ENCODE assay signal across 23 mouse cellular contexts in the genomic region with DNA sequence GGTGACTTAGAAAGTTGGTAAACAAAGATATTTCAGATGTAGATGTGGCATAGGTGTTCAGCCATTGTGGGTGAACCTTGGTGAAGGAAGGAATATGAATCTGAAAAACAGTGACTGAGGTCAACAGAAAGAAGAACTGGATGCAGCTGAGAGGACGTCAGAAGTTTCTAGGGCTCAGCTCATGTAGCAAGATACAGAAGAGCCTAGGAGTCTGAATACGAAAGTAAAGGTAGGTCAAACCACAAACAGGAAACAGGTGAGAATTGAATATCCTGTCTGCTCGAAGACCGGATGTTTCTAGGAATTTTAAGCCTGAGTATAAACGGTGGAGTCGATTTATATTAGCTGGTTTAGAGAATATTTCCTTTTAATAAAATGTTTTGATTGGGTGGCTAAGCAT.
DNase-seq lines count a peak whose midpoint lies in the region; ATAC-seq and TF ChIP-seq lines count a peak whose summit lies in the region.
"Had no signal": no experiment of that assay in that cellular context is flagged by ENCODE, and none has a peak within 500 bp of the region (broad histone marks: within the 10 kb centered on the region; RNA-seq: fewer than 3 reads in every experiment).

No protein-coding gene starts in this region.

- H3K27ac ChIP-seq in spleen, adult 2 months (ENCODE audit: insufficient read depth, low read length) = no peak overlapping the region
- H3K27ac ChIP-seq: forebrain, embryonic 15.5 days; heart, adult 2 months; left cerebral cortex, adult 2 months; liver, embryonic 13.5 days; lung, embryonic 15.5 days; stomach, postnatal 0 days had no signal

- H3K27me3 ChIP-seq in spleen, adult 2 months (ENCODE audit: control insufficient read depth, insufficient read depth, low read length) = no peaks in the 10 kb centered on the region
- H3K27me3 ChIP-seq: forebrain, embryonic 15.5 days; liver, embryonic 13.5 days; lung, embryonic 15.5 days; megakaryocyte, embryonic 14.5 days had no signal

- 6% methylated on average over 6 of the region's 6 CpGs for WGBS in spleen, adult 2 months

- no peaks in the 10 kb centered on the region for H3K36me3 ChIP-seq in spleen, adult 2 months (ENCODE audit: control insufficient read depth, insufficient read depth, low read length)
- H3K36me3 ChIP-seq: forebrain, embryonic 15.5 days; liver, embryonic 13.5 days; lung, embryonic 15.5 days had no signal

- TF ChIP-seq POLR2A in spleen, adult 2 months (IDR thresholded peaks at IDR 0.05; ENCODE audit: low read depth, low read length) = no peak

- peak overlapping the region; percentile 14 for H3K4me3 ChIP-seq in spleen, adult 2 months (ENCODE audit: extremely low read depth, insufficient read depth, insufficient read length)
- H3K4me3 ChIP-seq: forebrain, embryonic 15.5 days; heart, adult 2 months; left cerebral cortex, adult 2 months; liver, embryonic 13.5 days; lung, embryonic 15.5 days; megakaryocyte, embryonic 14.5 days had no signal

- H3K4me1 ChIP-seq in spleen, adult 2 months (ENCODE audit: control insufficient read depth, insufficient read depth, insufficient read length) = peaks cover 2% of the 10 kb centered on the region; the same call in 1 of the 2 replicates
- H3K4me1 ChIP-seq: forebrain, embryonic 15.5 days; liver, embryonic 13.5 days; lung, embryonic 15.5 days had no signal

- no peak for TF ChIP-seq CTCF in spleen, adult 2 months (IDR thresholded peaks at IDR 0.05; ENCODE audit: extremely low read depth, insufficient read depth, insufficient read length, insufficient replicate concordance)

- peak; percentile 42; the same call in 1 of the 2 replicates for ATAC-seq in common myeloid progenitor, adult 5-6 weeks (replicated peaks; ENCODE audit: low read depth, poor library complexity, severe bottlenecking)
- peak; percentile 90 for ATAC-seq in neutrophil, adult 5-6 weeks (ENCODE audit: extremely low read depth, insufficient number of reproducible peaks, low FRiP score, poor library complexity, severe bottlenecking)
- ATAC-seq: forebrain, embryonic 15.5 days had no signal

- DNase-seq in spleen, adult 2 months (ENCODE audit: low read depth in 1 of 2, low spot score in 2 of 2) = peak in 1 of 2 experiments; percentile 41
- no peak for DNase-seq in spleen, postnatal 14 days (ENCODE audit: low spot score in 2 of 2)
- DNase-seq in CD4-positive helper T cell, adult 2 months (ENCODE audit: low read depth, low spot score) = peak; percentile 79
- DNase-seq in lung, postnatal 4 days = no peak
- no peak for DNase-seq in embryo, embryonic 10.5 days (ENCODE audit: low spot score)
- DNase-seq in layer of hippocampus, adult 9-11 months = no peak
- DNase-seq: adrenal gland, adult 2 months; cerebellum, adult 9-11 months; embryo, embryonic 11 days; gastrocnemius, postnatal 25 days; heart, adult 2 months; kidney, adult 2 months; kidney, postnatal 14 days; liver, embryonic 13.5 days; midbrain, embryonic 14.5 days; right cerebral cortex, postnatal 25 days had no signal
